Mouse (Mus musculus) ovary, postnatal 14 days (tissue): ENCODE measurements around the gene Prkg1.

Experiments used
- DNase-seq: peaks from one replicate; pipeline ENCODE4 v3.0.0; 2022; ENCODE audit warnings: low spot score

The Prkg1 gene

GRCm38 (mm10) chr19:31621716-31622115 is 143.1 kb downstream of the Prkg1 start:
- no peak for DNase-seq

GRCm38 (mm10) chr19:31616830-31617229 is 148.0 kb downstream of the Prkg1 start:
- no peak for DNase-seq

GRCm38 (mm10) chr19:31616159-31616558 is 148.7 kb downstream of the Prkg1 start:
- DNase-seq, result no peak

- no peak for DNase-seq
Measured at GRCm38 (mm10) chr19:31613146-31613545, 151.7 kb downstream of the Prkg1 start.

GRCm38 (mm10) chr19:31602578-31602977 is 162.3 kb downstream of the Prkg1 start:
- DNase-seq, result no peak

- DNase-seq, result no peak
Measured at GRCm38 (mm10) chr19:31594011-31594410, 170.8 kb downstream of the Prkg1 start.

- DNase-seq, result no peak
Measured at GRCm38 (mm10) chr19:31590701-31591100, 174.1 kb downstream of the Prkg1 start.

GRCm38 (mm10) chr19:31577092-31577491 is 187.7 kb downstream of the Prkg1 start:
- DNase-seq, result no peak

- DNase-seq, result no peak
Measured at GRCm38 (mm10) chr19:31564329-31564728, 200.5 kb downstream of the Prkg1 start.

GRCm38 (mm10) chr19:31546063-31546462 is 218.8 kb downstream of the Prkg1 start:
- DNase-seq, result no peak

GRCm38 (mm10) chr19:31531249-31531740 is 233.5 kb downstream of the Prkg1 start:
- no peak for DNase-seq

- peak; percentile 16 for DNase-seq
Measured at GRCm38 (mm10) chr19:31530616-31531015, 234.2 kb downstream of the Prkg1 start.

GRCm38 (mm10) chr19:31529890-31530289 is 234.9 kb downstream of the Prkg1 start:
- DNase-seq, result no peak

GRCm38 (mm10) chr19:31514490-31514889 is 250.3 kb downstream of the Prkg1 start:
- no peak for DNase-seq

- DNase-seq, result no peak
Measured at GRCm38 (mm10) chr19:31507831-31508230, 257.0 kb downstream of the Prkg1 start.

- no peak for DNase-seq
Measured at GRCm38 (mm10) chr19:31506296-31506695, 258.5 kb downstream of the Prkg1 start.

- no peak for DNase-seq
Measured at GRCm38 (mm10) chr19:31505041-31505440, 259.8 kb downstream of the Prkg1 start.

- no peak for DNase-seq
Measured at GRCm38 (mm10) chr19:31497386-31497785, 267.4 kb downstream of the Prkg1 start.

GRCm38 (mm10) chr19:31489606-31490005 is 275.2 kb downstream of the Prkg1 start:
- no peak for DNase-seq

- DNase-seq, result no peak
Measured at GRCm38 (mm10) chr19:31471766-31472165, 293.1 kb downstream of the Prkg1 start.

GRCm38 (mm10) chr19:31460188-31460587 is 304.6 kb downstream of the Prkg1 start:
- no peak for DNase-seq

GRCm38 (mm10) chr19:31444101-31444500 is 320.7 kb downstream of the Prkg1 start:
- no peak for DNase-seq

- DNase-seq, result no peak
Measured at GRCm38 (mm10) chr19:31442311-31442710, 322.5 kb downstream of the Prkg1 start.

GRCm38 (mm10) chr19:31433446-31433845 is 331.4 kb downstream of the Prkg1 start:
- no peak for DNase-seq

- no peak for DNase-seq
Measured at GRCm38 (mm10) chr19:31431411-31431810, 333.4 kb downstream of the Prkg1 start.
